Mouse (Mus musculus) limb, embryonic 11.5 days (tissue): ENCODE measurements around the gene Endou. TPM values are rescaled to one million over a fixed set of nuclear protein-coding genes. Genes with fewer than 3 reads are reported as not detected.

Source experiments
- ATAC-seq: fragments of 200-750 bp; cut with Nextera tagmentation; 2 replicates; pipeline ENCODE4 v1.8.0; 2017; ENCODE audit warnings: low read depth; ENCODE audit not compliant: insufficient number of reproducible peaks, low FRiP score, low TSS enrichment
- DNase-seq: peaks from one replicate; pipeline ENCODE4 v3.0.0-alpha.2; 2015; ENCODE audit warnings: low spot score
- H3K27ac ChIP-seq: fragments of 300-500 bp; sonication (generic); replicated peaks from 2 replicates; pipeline ENCODE4 v1.5.1; 2014; ENCODE audit warnings: low read depth, mild to moderate bottlenecking, low read length
- H3K27me3 ChIP-seq: fragments of 300-500 bp; sonication (generic); 2 replicates; pipeline ENCODE4 v1.6.1; 2014; ENCODE audit warnings: mild to moderate bottlenecking, low read length, mixed read lengths; ENCODE audit not compliant: control insufficient read depth, insufficient read depth
- H3K36me3 ChIP-seq: fragments of 300-500 bp; sonication (generic); 2 replicates; pipeline ENCODE4 v1.6.1; 2014; ENCODE audit warnings: mild to moderate bottlenecking, low read length, moderate library complexity, mixed read lengths; ENCODE audit not compliant: control insufficient read depth, insufficient read depth
- H3K4me1 ChIP-seq: fragments of 300-500 bp; sonication (generic); 2 replicates; pipeline ENCODE4 v1.6.1; 2014; ENCODE audit warnings: low read length, mixed read lengths; ENCODE audit not compliant: control insufficient read depth, insufficient read depth
- H3K4me2 ChIP-seq: fragments of 300-500 bp; sonication (generic); 2 replicates; pipeline ENCODE4 v1.6.1; 2014; ENCODE audit warnings: low read depth, mild to moderate bottlenecking, moderate library complexity; ENCODE audit not compliant: severe bottlenecking
- H3K4me3 ChIP-seq: fragments of 300-500 bp; sonication (generic); 2 replicates; pipeline ENCODE4 v1.5.1; 2014; ENCODE audit warnings: low read depth, low read length
- H3K9ac ChIP-seq: fragments of 300-500 bp; sonication (generic); 2 replicates; pipeline ENCODE4 v1.6.1; 2014; ENCODE audit warnings: mild to moderate bottlenecking, low read length
- H3K9me3 ChIP-seq: fragments of 300-500 bp; sonication (generic); 2 replicates; pipeline ENCODE4 v1.6.1; 2016; ENCODE audit warnings: low read length; ENCODE audit not compliant: control insufficient read depth
- WGBS: fragments of 180-500 bp; shearing (Covaris S2); extraction: QIAGEN DNeasy Blood & Tissue Kit; methylation state at CpG from one replicate; pipeline ENCODE4 v1.1.7; 2014; 5-methylcytosine and 5-hydroxymethylcytosine counted together
- polyA plus RNA-seq: library from polyadenylated mRNA; unstranded; fragments of >200 nt; fragmentation: Nextera tagmentation; extraction: Ambion mirVana; gene quantifications from 2 replicates; pipeline ENCODE4 v1.2.1, GENCODE M21; 2014

Gene Endou
- polyA plus RNA-seq, 1 experiment from 2014 or later = 0.25 TPM

DNA sequence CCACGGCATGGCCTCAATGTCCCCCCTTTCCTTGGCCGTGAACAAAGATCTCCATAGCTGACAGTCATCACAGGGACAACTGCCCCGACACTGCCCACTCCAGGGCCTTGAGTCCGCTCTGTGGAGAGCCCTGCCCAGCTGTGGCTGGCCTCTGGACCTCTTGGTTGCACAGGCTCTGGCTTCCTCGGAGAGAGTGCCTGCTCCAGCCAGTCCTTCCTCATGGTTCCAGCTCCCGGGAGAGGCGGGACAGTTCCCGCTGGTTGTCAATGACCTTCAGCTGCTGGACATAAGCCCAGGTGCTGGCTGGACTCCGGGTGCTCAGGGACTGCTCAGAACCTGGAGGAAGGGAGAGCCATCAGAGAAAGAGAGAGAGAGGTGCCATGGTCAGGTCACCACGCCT is 14.2 kb upstream of the Endou start:
- Histone ChIP-seq H3K27me3 (no peaks in the 10 kb centered on the region), H3K4me2 (no peak overlapping the region), H3K36me3 (peaks cover 2% of the 10 kb centered on the region; the same call in 1 of the 2 replicates), H3K4me3 (no peak overlapping the region), H3K4me1 (peaks cover 2% of the 10 kb centered on the region), H3K9me3 (no peaks in the 10 kb centered on the region), H3K27ac (no peak overlapping the region), H3K9ac (no peak overlapping the region)
- peak; percentile 15; the same call in 1 of the 2 replicates for ATAC-seq
- DNase-seq = no peak
- WGBS = 76% methylated on average over 10 of the region's 10 CpGs

DNA sequence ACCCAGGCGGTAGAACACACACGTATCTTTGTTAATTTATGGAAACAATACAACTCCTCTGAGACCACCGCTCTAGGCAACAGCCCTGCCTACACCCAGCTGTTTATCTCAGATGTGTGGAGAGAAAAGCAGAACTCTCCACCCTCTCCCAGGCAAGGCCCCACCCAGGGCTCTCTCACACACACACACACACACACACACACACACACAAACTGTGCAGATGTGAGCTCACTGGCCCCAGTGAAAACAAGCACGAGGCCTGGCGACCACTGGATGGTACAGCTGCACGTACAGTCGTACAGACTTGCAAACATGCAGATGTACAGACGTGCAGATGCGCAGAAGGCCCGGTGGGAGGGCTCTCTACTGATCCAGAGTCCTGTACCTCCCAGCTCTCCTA is 13.8 kb upstream of the Endou start:
- ATAC-seq (no peak), DNase-seq (no peak)
- no peak overlapping the region for H3K4me3 ChIP-seq

DNA sequence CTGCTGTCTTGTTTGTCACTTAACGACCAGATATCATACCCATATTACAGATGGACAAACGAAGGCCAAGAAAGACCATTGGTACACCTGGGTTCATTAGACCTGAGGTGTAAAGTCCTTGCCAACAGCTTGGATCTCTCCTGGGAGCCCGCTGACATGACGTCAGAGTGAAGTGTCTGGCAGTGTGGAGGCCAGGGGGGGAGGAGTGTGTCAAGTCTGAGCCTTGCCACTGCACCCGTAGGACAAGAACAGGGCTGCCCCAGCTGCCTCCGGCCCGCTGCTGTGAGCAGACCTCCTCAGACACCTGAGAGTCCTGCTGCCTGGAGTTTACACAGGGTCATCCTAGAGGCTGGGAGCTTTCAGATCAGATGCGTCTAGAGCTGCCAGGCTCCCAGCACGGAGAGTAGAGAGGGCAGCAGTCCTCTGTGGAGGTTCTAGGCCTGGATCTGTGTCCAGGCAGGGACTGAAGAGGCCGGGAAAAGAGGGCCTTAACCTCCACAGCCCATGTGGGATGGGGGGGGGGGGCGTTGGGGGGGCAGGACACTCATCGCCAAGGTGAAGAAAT is 12.9 kb upstream of the Endou start:
- WGBS = 69% methylated on average over 12 of the region's 12 CpGs
- DNase-seq (no peak), ATAC-seq (no peak)
- Histone ChIP-seq H3K9ac (no peak overlapping the region), H3K27ac (no peak overlapping the region), H3K27me3 (no peaks in the 10 kb centered on the region), H3K9me3 (no peaks in the 10 kb centered on the region), H3K4me3 (no peak overlapping the region), H3K4me1 (no peaks in the 10 kb centered on the region; the same call in 1 of the 2 replicates), H3K36me3 (peaks cover 2% of the 10 kb centered on the region; the same call in 1 of the 2 replicates), H3K4me2 (no peak overlapping the region)

More for the DNA sequence above, 13.8 kb upstream of the Endou start:
- no peaks in the 10 kb centered on the region; the same call in 1 of the 2 replicates for H3K4me1 ChIP-seq
- H3K4me2 ChIP-seq = no peak overlapping the region
- H3K9ac ChIP-seq = no peak overlapping the region
- H3K36me3 ChIP-seq = peaks cover 2% of the 10 kb centered on the region; the same call in 1 of the 2 replicates
- 86% methylated on average over 10 of the region's 10 CpGs for WGBS
- no peaks in the 10 kb centered on the region for H3K9me3 ChIP-seq
- no peak overlapping the region for H3K27ac ChIP-seq
- H3K27me3 ChIP-seq = no peaks in the 10 kb centered on the region

DNA sequence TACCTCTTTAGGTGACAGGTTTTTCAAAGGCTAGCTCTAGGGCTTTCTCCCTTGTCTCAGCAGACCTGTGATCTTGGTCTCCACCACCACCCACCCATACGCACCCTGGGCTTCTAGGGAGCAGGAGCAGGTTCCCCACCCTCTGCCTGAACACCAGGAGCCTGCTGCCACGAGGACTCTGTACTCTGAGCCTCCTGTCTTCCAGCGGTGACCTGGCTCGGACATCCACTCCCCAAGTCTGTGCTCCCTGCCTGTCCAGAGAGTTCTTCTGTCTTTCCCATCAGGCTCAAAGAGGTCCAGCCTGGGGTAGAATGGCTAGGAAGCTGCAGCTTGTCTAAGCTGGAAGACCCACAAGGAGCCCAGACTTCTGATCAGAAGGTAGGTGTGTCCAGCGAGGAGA is 12.1 kb upstream of the Endou start:
- Histone ChIP-seq H3K27me3 (no peaks in the 10 kb centered on the region), H3K27ac (no peak overlapping the region), H3K4me2 (no peak overlapping the region), H3K4me3 (no peak overlapping the region), H3K9me3 (no peaks in the 10 kb centered on the region), H3K9ac (no peak overlapping the region), H3K36me3 (peaks cover 2% of the 10 kb centered on the region; the same call in 1 of the 2 replicates), H3K4me1 (no peaks in the 10 kb centered on the region; the same call in 1 of the 2 replicates)
- ATAC-seq = no peak
- DNase-seq = no peak
- 81% methylated on average over 5 of the region's 5 CpGs for WGBS

DNA sequence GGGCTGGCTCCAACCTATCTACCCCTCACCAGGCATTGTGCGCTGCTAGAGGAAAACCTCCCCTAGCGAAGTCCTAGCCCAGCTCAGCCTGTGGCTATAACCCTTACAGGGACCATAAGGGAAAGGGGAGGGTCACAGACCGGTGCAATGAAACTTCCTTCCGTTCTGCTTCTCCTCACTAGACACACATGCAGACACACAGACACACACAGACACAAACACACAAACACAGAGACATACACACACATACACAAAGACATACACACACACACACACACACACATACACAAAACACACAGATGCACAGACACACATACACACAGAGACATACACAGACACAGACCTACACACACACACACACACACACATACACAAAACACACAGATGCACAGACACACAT is 11.5 kb upstream of the Endou start:
- ATAC-seq = no peak
- Histone ChIP-seq H3K9ac (no peak overlapping the region), H3K4me1 (no peaks in the 10 kb centered on the region; the same call in 1 of the 2 replicates), H3K36me3 (peaks cover 2% of the 10 kb centered on the region; the same call in 1 of the 2 replicates), H3K9me3 (no peaks in the 10 kb centered on the region), H3K4me2 (no peak overlapping the region), H3K27ac (no peak overlapping the region), H3K27me3 (no peaks in the 10 kb centered on the region), H3K4me3 (no peak overlapping the region)
- DNase-seq = no peak
- 51% methylated on average over 4 of the region's 4 CpGs for WGBS

DNA sequence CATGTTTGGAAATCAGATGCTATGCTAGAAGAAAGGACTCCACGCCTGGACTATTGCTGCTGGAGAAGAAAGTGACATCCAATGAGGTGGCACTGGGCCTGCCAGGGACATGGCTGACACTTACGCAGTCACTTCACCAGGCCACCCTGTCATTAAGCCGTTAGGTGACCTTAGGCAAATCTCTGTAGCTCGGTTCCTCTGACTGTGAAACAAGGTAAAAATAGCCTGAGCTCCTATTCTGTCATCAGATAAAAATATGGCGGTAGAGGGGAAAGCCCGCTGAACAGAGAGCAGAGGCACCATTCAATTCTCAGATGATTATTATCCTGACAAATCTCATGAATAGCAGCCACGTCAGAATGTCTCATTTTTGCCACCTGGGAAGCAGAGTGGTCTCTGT is 10.9 kb upstream of the Endou start:
- ATAC-seq (no peak), DNase-seq (no peak)
- H3K36me3 ChIP-seq = peaks cover 2% of the 10 kb centered on the region; the same call in 1 of the 2 replicates
- H3K4me2 ChIP-seq = no peak overlapping the region
- no peaks in the 10 kb centered on the region for H3K9me3 ChIP-seq
- H3K4me1 ChIP-seq = no peaks in the 10 kb centered on the region; the same call in 1 of the 2 replicates
- H3K27ac ChIP-seq = no peak overlapping the region
- 62% methylated on average over 7 of the region's 7 CpGs for WGBS
- H3K4me3 ChIP-seq = no peak overlapping the region
- H3K27me3 ChIP-seq = no peaks in the 10 kb centered on the region
- H3K9ac ChIP-seq = no peak overlapping the region

DNA sequence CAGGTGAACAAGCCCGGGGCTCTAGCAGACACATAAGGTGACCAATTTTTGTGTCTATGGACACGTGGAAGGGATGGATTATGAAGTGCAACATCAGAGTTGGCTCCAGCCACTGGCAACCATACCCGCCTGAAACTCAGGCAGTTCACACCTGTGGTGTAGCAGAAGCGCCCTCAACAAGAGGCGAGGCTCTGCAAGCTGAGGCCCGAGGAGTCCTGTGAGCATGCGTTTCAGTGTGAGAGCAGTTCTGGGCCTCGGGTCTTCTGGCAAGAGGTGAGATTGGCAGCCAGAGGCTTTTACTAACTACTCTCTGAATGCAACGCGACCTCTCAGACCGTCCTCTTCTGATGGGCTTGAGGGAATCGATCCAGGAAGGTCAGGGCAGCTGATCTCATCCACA is 10.5 kb upstream of the Endou start:
- Histone ChIP-seq H3K27ac (no peak overlapping the region), H3K9me3 (no peaks in the 10 kb centered on the region), H3K4me2 (no peak overlapping the region), H3K9ac (no peak overlapping the region), H3K4me1 (no peaks in the 10 kb centered on the region; the same call in 1 of the 2 replicates), H3K36me3 (no peaks in the 10 kb centered on the region), H3K4me3 (no peak overlapping the region), H3K27me3 (no peaks in the 10 kb centered on the region)
- ATAC-seq (no peak), DNase-seq (no peak)
- WGBS = 74% methylated on average over 12 of the region's 12 CpGs

DNA sequence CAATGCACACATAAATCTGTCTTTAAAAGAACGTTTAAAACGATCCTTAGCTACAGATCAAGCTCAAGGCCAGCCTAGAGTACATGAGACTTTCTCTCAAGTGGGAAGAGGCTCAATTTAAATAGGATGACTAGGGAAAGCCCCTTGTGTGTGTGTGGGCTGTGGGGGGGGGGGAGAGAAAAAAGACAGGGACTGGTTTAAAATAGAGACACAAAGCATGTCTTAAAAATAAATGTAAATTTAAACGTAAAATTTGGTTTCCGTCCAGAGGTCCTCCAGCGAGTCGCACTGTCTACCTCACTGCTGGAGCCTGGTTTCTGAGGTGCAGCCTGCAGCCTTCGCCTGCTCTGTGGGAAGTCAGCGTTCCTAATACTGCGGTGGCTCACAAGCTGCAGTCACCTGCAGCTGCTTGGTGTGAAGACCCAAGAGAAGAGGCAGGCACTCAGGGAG is 9.2 kb upstream of the Endou start:
- Histone ChIP-seq H3K4me2 (no peak overlapping the region), H3K4me3 (no peak overlapping the region), H3K27ac (no peak overlapping the region), H3K9me3 (no peaks in the 10 kb centered on the region), H3K36me3 (no peaks in the 10 kb centered on the region), H3K27me3 (no peaks in the 10 kb centered on the region), H3K9ac (no peak overlapping the region), H3K4me1 (no peaks in the 10 kb centered on the region; the same call in 1 of the 2 replicates)
- DNase-seq (no peak), ATAC-seq (no peak)
- WGBS = 80% methylated on average over 9 of the region's 9 CpGs

DNA sequence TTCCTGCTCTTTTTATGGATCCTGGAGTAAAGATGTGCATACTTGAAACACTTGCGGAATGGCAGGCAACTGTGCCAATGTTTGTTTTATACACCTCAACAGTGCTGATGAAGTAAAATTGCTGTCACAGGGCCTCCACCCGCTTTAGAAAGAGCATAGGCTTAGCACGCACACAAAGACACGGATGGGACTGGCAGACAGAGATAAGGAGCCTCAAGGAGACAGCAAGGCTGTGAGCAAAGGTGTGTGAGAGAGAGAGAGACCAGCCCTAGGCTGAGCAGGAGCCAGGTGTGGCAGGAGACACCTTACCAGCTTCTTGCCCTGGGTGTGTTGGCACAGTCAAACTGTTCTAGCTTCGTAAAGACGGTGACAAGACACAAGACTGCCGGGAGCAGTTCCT is 7.8 kb upstream of the Endou start:
- no peaks in the 10 kb centered on the region for H3K9me3 ChIP-seq
- H3K4me2 ChIP-seq = no peak overlapping the region
- no peaks in the 10 kb centered on the region for H3K36me3 ChIP-seq
- H3K4me3 ChIP-seq = no peak overlapping the region
- H3K4me1 ChIP-seq = no peaks in the 10 kb centered on the region
- no peak overlapping the region for H3K27ac ChIP-seq
- no peaks in the 10 kb centered on the region for H3K27me3 ChIP-seq
- no peak overlapping the region for H3K9ac ChIP-seq
- DNase-seq (no peak), ATAC-seq (no peak)
- 92% methylated on average over 7 of the region's 7 CpGs for WGBS
